Mouse (Mus musculus): ENCODE results near the gene Olfr1248. TPM values are rescaled to one million over a fixed set of nuclear protein-coding genes. Genes with fewer than 3 reads are reported as not detected.

The Olfr1248 gene
- polyA plus RNA-seq (2014; fragmentation: Illumina TruSeq; extraction: RNeasy Lipid Tissue Mini Kit (QIAGEN cat#74804); ENCODE audit: low read depth, low replicate concordance): not detected

DNA sequence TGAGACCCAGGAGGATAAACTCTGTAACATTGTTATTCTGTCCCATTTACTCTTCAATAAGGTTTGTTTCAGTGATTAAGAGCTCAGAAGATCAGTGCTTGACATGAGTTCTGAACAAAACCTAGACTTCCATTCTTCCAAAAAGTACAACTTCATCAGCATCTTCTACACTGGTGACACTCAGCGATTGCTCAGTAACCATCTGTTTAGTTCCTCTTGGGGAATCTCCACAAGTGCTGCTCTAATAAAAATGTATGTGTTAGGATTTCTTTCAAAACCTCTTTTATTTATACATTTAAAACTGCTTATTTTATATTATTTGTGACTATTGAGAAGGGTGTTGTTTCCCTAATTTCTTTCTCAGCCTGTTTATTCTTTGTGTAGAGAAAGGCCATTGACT, at the start of gene Olfr1248:
TSS of gene Olfr1248 (minus strand) at position 101 of the 400 bp plus-strand sequence.

DNA sequence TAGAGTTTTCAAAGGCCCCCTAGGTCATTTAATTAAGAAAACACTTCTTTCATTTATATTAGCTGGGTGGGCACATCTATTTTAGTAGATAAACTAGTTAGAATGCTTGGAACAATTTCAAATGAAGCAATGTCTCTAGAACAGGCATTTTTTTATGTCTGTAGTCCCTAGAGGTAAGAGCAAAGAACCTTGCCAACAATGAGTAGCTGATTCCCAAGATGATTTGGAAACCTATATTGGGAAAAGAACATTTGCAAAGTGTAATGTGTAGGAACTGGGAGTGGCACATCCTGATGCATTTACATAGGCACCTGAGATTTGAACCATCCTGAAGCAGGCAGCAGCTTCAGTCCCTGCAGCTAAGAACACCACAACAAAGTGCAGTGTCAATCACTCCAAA, 43.3 kb upstream of the Olfr1248 start, which contains the start of gene Olfr1250:
TSS of gene Olfr1250 (minus strand) at position 101 of the 400 bp plus-strand sequence.

DNA sequence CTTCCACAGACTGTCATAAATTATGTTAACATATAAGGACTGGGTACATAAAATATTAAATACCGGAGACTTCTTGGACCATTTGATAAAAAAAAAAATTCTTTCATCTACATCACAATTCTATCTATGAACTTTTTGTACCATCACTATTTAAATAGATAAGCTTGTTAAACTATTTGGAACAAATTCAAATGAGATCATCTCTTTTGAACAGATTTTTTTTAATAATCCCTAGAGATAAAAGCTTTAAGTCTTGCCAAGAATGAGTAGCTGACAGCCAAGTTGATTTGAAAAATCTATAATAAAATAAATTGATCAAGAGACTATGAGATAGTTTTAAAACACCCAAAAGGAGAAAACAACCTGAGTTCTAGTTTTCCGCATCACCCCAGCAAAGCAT, 16.8 kb upstream of the Olfr1248 start, which contains the start of gene Olfr1249:
TSS of gene Olfr1249 (minus strand) at position 101 of the 400 bp plus-strand sequence.

DNA sequence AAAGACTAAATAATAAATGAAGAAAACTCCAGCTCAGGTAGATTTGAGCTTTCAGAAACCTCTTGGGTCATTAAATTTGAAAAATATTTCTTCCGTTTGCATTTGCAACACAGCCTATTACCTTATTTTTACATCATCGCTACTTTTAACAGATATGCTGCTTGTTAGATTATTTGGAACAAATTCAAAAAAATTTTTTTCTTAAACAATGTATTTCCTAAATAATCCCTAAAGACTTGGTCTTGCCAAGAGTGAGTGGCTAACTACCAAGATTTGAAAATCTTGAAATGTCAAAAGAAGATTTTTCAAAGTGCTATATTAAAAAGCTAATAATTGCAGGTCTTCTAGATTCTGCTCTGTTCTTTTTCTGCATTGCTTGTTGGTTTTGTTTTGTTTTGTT, 4.0 kb downstream of the Olfr1248 start, which contains the start of gene Olfr1247:
TSS of gene Olfr1247 (minus strand) at position 101 of the 400 bp plus-strand sequence.

DNA sequence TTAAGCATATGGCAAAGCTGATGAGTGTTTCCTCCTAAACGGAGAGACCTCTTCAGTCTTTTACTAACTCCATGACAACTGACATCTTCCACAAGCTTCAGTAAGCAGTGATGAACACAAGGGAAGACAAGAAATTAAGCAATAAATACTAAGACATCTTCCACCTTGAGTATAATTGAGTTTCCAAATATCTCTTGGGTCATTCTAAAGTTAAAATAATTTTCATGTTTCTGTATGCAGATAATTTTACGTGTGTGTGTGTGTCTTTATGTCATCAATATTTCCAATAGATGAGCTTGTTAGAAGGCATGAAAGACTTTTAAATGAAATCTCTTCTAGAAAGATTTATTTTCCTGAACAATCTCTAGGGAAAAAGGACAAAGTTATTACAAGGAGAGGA, 25.0 kb downstream of the Olfr1248 start, which contains the start of gene Olfr1246:
TSS of gene Olfr1246 (minus strand) at position 101 of the 400 bp plus-strand sequence.

DNA sequence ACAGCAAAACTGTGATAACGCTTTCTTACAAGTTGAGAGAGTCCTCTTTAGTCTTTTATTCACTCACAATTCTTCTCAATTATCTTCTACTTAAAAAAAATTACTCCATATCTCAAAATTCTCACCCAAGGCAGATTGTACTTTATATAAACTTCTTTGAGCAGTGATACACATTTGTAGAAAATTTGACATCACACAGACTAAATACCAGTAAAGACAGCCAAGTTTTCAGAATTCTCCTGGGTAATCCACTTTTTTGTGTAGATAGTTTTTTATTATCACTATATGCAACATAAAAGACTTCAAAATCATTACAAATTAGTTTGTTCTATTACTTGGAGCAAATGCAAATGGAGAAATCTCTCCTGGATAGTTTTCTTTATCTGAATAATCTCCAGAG, 39.7 kb downstream of the Olfr1248 start, which contains the start of gene Olfr1245:
TSS of gene Olfr1245 (minus strand) at position 101 of the 400 bp plus-strand sequence.

Other genes starting within 250 kb of the Olfr1248 start
- gene Olfr1238, start 208.6 kb downstream of the Olfr1248 start, polyA plus RNA-seq (2014; fragmentation: Illumina TruSeq; extraction: RNeasy Lipid Tissue Mini Kit (QIAGEN cat#74804); ENCODE audit: low read depth, low replicate concordance): not detected
- not detected for gene Olfr1239, start 197.8 kb downstream of the Olfr1248 start, polyA plus RNA-seq (2014; fragmentation: Illumina TruSeq; extraction: RNeasy Lipid Tissue Mini Kit (QIAGEN cat#74804); ENCODE audit: low read depth, low replicate concordance)
- not detected for gene Olfr1240, start 175.2 kb downstream of the Olfr1248 start, polyA plus RNA-seq (2014; fragmentation: Illumina TruSeq; extraction: RNeasy Lipid Tissue Mini Kit (QIAGEN cat#74804); ENCODE audit: low read depth, low replicate concordance)
- not detected for gene Olfr1241, start 131.1 kb downstream of the Olfr1248 start, polyA plus RNA-seq (2014; fragmentation: Illumina TruSeq; extraction: RNeasy Lipid Tissue Mini Kit (QIAGEN cat#74804); ENCODE audit: low read depth, low replicate concordance)
- not detected for gene Olfr1242, start 119.9 kb downstream of the Olfr1248 start, polyA plus RNA-seq (2014; fragmentation: Illumina TruSeq; extraction: RNeasy Lipid Tissue Mini Kit (QIAGEN cat#74804); ENCODE audit: low read depth, low replicate concordance)
- gene Olfr1243, start 86.8 kb downstream of the Olfr1248 start, polyA plus RNA-seq (2014; fragmentation: Illumina TruSeq; extraction: RNeasy Lipid Tissue Mini Kit (QIAGEN cat#74804); ENCODE audit: low read depth, low replicate concordance): not detected
- gene Olfr1245, start 39.8 kb downstream of the Olfr1248 start, polyA plus RNA-seq (2014; fragmentation: Illumina TruSeq; extraction: RNeasy Lipid Tissue Mini Kit (QIAGEN cat#74804); ENCODE audit: low read depth, low replicate concordance): not detected
- not detected for gene Olfr1246, start 25.1 kb downstream of the Olfr1248 start, polyA plus RNA-seq (2014; fragmentation: Illumina TruSeq; extraction: RNeasy Lipid Tissue Mini Kit (QIAGEN cat#74804); ENCODE audit: low read depth, low replicate concordance)
- gene Olfr1247, start 4.1 kb downstream of the Olfr1248 start, polyA plus RNA-seq (2014; fragmentation: Illumina TruSeq; extraction: RNeasy Lipid Tissue Mini Kit (QIAGEN cat#74804); ENCODE audit: low read depth, low replicate concordance): not detected
- gene Olfr1249, start 16.7 kb upstream of the Olfr1248 start, polyA plus RNA-seq (2014; fragmentation: Illumina TruSeq; extraction: RNeasy Lipid Tissue Mini Kit (QIAGEN cat#74804); ENCODE audit: low read depth, low replicate concordance): not detected
- not detected for gene Olfr1250, start 43.2 kb upstream of the Olfr1248 start, polyA plus RNA-seq (2014; fragmentation: Illumina TruSeq; extraction: RNeasy Lipid Tissue Mini Kit (QIAGEN cat#74804); ENCODE audit: low read depth, low replicate concordance)
- not detected for gene Olfr1251, start 53.7 kb upstream of the Olfr1248 start, polyA plus RNA-seq (2014; fragmentation: Illumina TruSeq; extraction: RNeasy Lipid Tissue Mini Kit (QIAGEN cat#74804); ENCODE audit: low read depth, low replicate concordance)
- not detected for gene Olfr1252, start 106.8 kb upstream of the Olfr1248 start, polyA plus RNA-seq (2014; fragmentation: Illumina TruSeq; extraction: RNeasy Lipid Tissue Mini Kit (QIAGEN cat#74804); ENCODE audit: low read depth, low replicate concordance)
- gene Olfr1253, start 138.8 kb upstream of the Olfr1248 start, polyA plus RNA-seq (2014; fragmentation: Illumina TruSeq; extraction: RNeasy Lipid Tissue Mini Kit (QIAGEN cat#74804); ENCODE audit: low read depth, low replicate concordance): not detected
- not detected for gene Olfr1254, start 175.4 kb upstream of the Olfr1248 start, polyA plus RNA-seq (2014; fragmentation: Illumina TruSeq; extraction: RNeasy Lipid Tissue Mini Kit (QIAGEN cat#74804); ENCODE audit: low read depth, low replicate concordance)
- not detected for gene Olfr1255, start 193.8 kb upstream of the Olfr1248 start, polyA plus RNA-seq (2014; fragmentation: Illumina TruSeq; extraction: RNeasy Lipid Tissue Mini Kit (QIAGEN cat#74804); ENCODE audit: low read depth, low replicate concordance)
- not detected for gene Olfr1256, start 223.3 kb upstream of the Olfr1248 start, polyA plus RNA-seq (2014; fragmentation: Illumina TruSeq; extraction: RNeasy Lipid Tissue Mini Kit (QIAGEN cat#74804); ENCODE audit: low read depth, low replicate concordance)
- not detected for gene Olfr48, start 230.0 kb upstream of the Olfr1248 start, polyA plus RNA-seq (2014; fragmentation: Illumina TruSeq; extraction: RNeasy Lipid Tissue Mini Kit (QIAGEN cat#74804); ENCODE audit: low read depth, low replicate concordance)

Data from adipose tissue, adult 10 weeks (tissue).